Mouse (Mus musculus): Measurements from ENCODE around the gene Mobp. TPM values are rescaled to one million over a fixed set of nuclear protein-coding genes. Genes with fewer than 3 reads are reported as not detected.
"Not testable (repeated sequence)": the region's sequence is repeated elsewhere in the genome, so short reads cannot be mapped to it uniquely, and the experiment has no call there.

Gene Mobp
- not detected in 2 replicates for polyA plus RNA-seq (2015; fragmentation: Nextera tagmentation; extraction: Ambion mirVana)

DNA sequence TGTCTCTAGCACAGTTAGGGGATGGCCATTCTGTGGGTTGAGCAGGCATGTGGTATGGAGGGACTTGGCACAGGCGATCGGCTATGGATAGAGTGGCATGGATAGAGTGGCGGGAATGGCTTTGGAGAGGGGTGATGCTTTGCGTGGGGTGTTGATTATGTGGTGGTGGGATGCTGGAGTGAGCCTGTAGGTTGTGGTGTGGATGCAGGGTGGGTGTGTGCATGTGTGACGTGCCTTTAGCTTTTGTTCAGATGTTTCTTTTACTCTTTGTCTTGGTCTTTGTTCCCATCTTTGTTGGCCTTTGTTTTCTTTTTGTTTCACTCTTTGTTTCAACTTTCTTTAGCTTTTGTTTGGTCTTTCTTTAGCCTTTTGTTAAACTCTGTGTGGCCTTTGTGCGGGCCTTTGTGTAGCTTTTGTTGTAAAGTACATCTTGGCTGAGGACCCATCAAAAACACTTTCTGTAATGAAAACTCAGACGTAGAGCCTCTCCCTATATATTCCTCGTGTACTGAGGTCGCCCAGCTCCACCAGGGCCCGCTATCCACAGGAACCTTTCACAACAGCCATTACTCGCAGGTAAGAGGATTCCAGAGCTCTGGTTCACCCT, at the start of gene Mobp:
Mobp (plus strand) TSS at position 486 of the 607 bp plus-strand sequence.
- no peak within 1 kb of the TSS for H3K4me2 ChIP-seq
- H3K4me3 ChIP-seq, result no peak within 1 kb of the TSS
- no peak within 1 kb of the TSS for H3K9ac ChIP-seq
- ATAC-seq (ENCODE audit: insufficient number of reproducible peaks, insufficient read depth, low FRiP score, low TSS enrichment, low read depth), result no peak
- 70% methylated on average over 11 of the region's 11 CpGs for WGBS
- no peaks in the 10 kb centered on the region for H3K4me1 ChIP-seq
- no peaks in the 10 kb centered on the region for H3K9me3 ChIP-seq
- no peaks in the 10 kb centered on the region for H3K27me3 ChIP-seq
- H3K36me3 ChIP-seq, result no peaks in the 10 kb centered on the region
- no peak within 1 kb of the TSS for H3K27ac ChIP-seq

DNA sequence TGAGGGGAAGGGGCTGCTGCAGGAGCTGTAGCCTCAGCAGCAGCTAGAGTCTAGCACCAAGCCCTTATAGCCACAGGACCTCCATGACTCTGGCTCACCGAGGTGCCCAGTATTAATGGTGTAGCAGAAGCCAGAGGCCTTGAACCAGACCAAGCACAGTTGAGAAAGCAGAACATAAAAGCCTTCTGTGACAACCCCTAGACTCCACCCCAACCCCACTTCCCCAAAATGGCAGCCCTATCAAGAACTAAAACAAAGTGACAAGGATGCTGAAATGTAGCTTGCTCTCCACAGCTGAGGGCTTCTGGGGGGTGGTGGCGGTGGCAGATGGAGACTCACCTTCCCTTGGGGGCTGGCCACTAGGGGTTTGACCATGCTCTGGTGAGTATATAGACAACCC, 48.3 kb upstream of the Mobp start:
- WGBS, result 94% methylated on average over 2 of the region's 2 CpGs
- no peak for ATAC-seq (ENCODE audit: insufficient number of reproducible peaks, insufficient read depth, low FRiP score, low TSS enrichment, low read depth)
- Histone ChIP-seq H3K9ac (no peak overlapping the region), H3K9me3 (0 out of 2 replicates have a peak, but pooled peaks cover 13% of the 10 kb centered on the region), H3K4me3 (no peak overlapping the region), H3K4me2 (no peak overlapping the region), H3K27me3 (no peaks in the 10 kb centered on the region), H3K4me1 (0 out of 2 replicates have a peak, but pooled peaks cover 4% of the 10 kb centered on the region), H3K36me3 (no peaks in the 10 kb centered on the region), H3K27ac (no peak overlapping the region)

DNA sequence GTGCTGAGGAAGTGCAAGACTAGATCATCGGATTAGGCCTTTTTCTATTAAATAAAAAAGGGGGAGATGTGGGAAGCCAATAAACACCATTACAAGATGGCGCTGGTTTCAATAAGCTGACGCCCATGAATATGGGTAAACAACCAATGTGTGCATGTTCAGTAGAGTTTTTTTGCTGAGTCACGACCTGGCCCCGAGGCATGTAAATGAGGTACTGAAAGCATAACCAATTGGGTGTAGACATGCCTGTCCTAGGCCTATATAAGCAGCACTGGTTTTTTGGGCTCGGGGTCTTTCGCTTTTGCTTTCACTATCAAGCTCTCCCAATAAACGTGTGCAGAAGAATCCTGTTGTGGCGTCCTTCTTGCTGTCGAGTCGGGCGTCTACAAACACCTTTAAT, 40.6 kb upstream of the Mobp start:
- not testable (repeated sequence) for H3K4me1 ChIP-seq; H3K4me3 ChIP-seq; H3K4me2 ChIP-seq; H3K9ac ChIP-seq; H3K9me3 ChIP-seq; ATAC-seq (ENCODE audit: insufficient number of reproducible peaks, insufficient read depth, low FRiP score, low TSS enrichment, low read depth); H3K36me3 ChIP-seq; H3K27me3 ChIP-seq; H3K27ac ChIP-seq
- WGBS, result 94% methylated on average over 12 of the region's 12 CpGs

DNA sequence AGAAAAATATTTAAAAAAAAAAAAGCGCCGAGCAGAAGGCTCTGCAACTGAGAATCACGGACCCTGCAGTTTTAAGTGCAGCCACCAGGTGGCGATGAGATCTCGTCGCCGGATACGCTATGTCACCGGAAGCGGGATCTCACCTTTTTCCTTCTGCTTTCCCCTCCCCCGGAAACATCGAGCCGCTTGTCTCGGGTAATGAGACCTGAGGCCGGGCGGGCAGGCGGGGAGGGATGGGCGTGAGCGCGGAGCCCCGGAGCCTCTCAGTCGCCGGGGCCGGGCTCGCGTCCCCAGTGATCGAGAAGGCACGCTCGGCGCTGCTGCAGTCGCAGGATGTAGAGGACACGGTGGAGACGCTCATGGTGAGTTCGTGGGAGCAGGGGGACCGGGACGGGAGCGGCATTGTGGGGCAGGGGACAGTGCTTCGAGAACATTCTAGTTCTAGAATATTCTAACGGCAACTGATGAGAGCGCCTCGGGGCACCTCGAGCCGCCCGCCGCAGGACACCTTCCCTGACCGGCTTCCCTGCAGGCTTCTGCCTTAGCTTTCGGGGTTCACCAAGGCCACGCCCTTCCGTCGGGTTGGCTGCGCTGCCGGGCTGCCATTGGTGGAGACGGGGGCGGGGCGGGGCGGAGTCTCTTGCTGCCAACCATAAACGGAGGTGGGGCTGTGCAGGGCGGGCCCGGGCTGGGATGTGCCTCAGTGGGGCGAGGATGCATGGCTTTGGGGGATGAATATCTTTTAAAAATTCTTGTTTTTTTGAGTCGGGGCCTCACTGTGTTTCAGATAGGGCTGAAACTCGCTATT, 39.1 kb upstream of the Mobp start, which contains the start of gene Slc25a38:
Slc25a38 (plus strand) TSS at position 164 of the 808 bp plus-strand sequence.
- Histone ChIP-seq H3K9me3 (no peaks in the 10 kb centered on the region), H3K4me3 (peak within 1 kb of the TSS; percentile 82), H3K27me3 (no peaks in the 10 kb centered on the region), H3K36me3 (no peaks in the 10 kb centered on the region), H3K27ac (peak within 1 kb of the TSS; percentile 97), H3K4me1 (peaks cover 8% of the 10 kb centered on the region), H3K9ac (peak within 1 kb of the TSS; percentile 81), H3K4me2 (peak within 1 kb of the TSS; percentile 69)
- ATAC-seq (ENCODE audit: insufficient number of reproducible peaks, insufficient read depth, low FRiP score, low TSS enrichment, low read depth), result peak; percentile 98
- under 1% methylated on average over 62 of the region's 62 CpGs for WGBS

DNA sequence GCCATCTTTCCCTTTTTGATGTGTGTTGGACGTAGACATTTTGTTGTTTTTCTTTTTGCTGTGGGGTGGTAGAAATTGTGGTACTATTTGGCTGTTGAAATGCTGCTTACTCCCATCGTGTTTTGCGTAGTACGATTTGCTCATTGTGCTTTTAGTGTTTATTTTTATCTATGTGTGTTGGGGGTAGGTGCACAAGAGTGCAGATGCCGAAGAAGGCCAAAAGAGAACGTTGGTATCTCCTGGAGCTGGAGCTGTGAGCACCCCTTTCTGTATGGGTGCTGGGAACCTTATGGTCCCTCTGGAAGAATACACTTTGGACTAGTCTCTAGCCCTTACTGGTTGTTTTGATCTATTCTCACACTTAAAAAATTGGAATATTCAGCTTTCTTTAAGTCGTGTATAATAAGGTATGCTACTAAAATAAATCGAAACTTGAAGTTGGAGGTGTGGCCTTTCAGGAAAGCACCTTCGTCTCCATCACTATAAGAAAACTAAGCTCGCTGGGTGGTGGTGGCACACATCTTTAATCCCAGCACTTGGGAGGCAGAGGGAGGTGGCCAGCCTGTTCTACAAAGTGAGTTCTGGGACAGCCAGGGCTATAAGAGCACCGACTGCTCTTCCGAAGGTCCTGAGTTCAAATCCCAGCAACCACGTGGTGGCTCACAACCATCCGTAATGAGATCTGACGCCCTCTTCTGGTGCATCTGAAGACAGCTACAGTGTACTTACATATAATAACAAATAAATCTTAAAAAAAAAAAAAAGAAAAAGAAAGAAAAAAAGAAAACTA, 38.2 kb upstream of the Mobp start:
- Histone ChIP-seq H3K9me3 (no peaks in the 10 kb centered on the region), H3K36me3 (peaks cover 2% of the 10 kb centered on the region; the same call in 1 of the 2 replicates), H3K27me3 (no peaks in the 10 kb centered on the region), H3K4me1 (peaks cover 8% of the 10 kb centered on the region), H3K9ac (peak overlapping the region; percentile 81), H3K27ac (peak overlapping the region; percentile 97), H3K4me2 (peak overlapping the region; percentile 69), H3K4me3 (peak overlapping the region; percentile 82)
- WGBS, result 76% methylated on average over 15 of the region's 15 CpGs
- no peak for ATAC-seq (ENCODE audit: insufficient number of reproducible peaks, insufficient read depth, low FRiP score, low TSS enrichment, low read depth)

DNA sequence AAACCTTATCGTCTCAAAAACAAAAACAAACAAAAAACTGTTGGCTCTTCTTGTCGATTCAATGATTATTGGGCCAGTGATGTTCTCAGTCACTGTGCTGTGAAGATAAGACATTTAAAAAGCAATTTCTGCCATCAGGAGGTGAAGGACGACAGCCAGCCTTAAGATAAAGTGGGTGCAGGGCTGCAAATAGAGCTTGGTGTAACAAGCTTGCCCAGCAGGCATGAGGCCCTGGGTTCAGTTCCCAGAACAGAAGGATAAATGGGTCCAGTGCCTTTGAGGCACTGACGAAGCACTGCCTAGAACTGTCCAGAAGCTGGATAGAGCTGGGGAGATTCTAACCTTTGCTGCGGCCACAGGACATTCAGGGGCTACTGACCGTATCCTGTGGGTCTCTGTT, 37.0 kb upstream of the Mobp start:
- Histone ChIP-seq H3K4me3 (no peak overlapping the region), H3K27ac (no peak overlapping the region)
- WGBS, result 93% methylated on average over 6 of the region's 6 CpGs

DNA sequence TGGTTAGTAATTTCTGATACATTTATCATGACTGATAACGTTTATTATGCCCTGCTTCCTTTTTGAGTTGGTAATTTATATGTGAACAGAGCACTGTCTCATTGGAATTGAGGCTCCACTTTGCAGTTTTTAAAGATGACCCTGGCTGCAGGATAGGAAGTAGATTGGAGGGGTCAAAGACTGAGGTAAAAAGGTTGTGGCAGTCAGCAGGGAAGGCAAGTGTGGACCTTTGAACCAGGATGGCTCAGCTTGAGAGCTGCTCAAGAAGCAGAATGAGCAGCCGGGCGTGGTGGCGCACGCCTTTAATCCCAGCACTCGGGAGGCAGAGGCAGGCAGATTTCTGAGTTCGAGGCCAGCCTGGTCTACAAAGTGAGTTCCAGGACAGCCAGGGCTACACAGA, 36.1 kb upstream of the Mobp start:
- 98% methylated on average over 7 of the region's 7 CpGs for WGBS
- peaks cover 23% of the 10 kb centered on the region for H3K36me3 ChIP-seq
- no peak overlapping the region for H3K4me2 ChIP-seq
- no peak overlapping the region for H3K27ac ChIP-seq
- no peaks in the 10 kb centered on the region for H3K9me3 ChIP-seq
- no peak for ATAC-seq (ENCODE audit: insufficient number of reproducible peaks, insufficient read depth, low FRiP score, low TSS enrichment, low read depth)
- no peak overlapping the region for H3K9ac ChIP-seq
- peaks cover 8% of the 10 kb centered on the region for H3K4me1 ChIP-seq
- H3K27me3 ChIP-seq, result no peaks in the 10 kb centered on the region
- no peak overlapping the region for H3K4me3 ChIP-seq

More for the DNA sequence above, 37.0 kb upstream of the Mobp start:
- H3K4me2 ChIP-seq, result no peak overlapping the region
- H3K9ac ChIP-seq, result no peak overlapping the region
- no peaks in the 10 kb centered on the region for H3K27me3 ChIP-seq
- ATAC-seq (ENCODE audit: insufficient number of reproducible peaks, insufficient read depth, low FRiP score, low TSS enrichment, low read depth), result no peak
- H3K36me3 ChIP-seq, result peaks cover 13% of the 10 kb centered on the region
- no peaks in the 10 kb centered on the region for H3K9me3 ChIP-seq
- H3K4me1 ChIP-seq, result peaks cover 8% of the 10 kb centered on the region

DNA sequence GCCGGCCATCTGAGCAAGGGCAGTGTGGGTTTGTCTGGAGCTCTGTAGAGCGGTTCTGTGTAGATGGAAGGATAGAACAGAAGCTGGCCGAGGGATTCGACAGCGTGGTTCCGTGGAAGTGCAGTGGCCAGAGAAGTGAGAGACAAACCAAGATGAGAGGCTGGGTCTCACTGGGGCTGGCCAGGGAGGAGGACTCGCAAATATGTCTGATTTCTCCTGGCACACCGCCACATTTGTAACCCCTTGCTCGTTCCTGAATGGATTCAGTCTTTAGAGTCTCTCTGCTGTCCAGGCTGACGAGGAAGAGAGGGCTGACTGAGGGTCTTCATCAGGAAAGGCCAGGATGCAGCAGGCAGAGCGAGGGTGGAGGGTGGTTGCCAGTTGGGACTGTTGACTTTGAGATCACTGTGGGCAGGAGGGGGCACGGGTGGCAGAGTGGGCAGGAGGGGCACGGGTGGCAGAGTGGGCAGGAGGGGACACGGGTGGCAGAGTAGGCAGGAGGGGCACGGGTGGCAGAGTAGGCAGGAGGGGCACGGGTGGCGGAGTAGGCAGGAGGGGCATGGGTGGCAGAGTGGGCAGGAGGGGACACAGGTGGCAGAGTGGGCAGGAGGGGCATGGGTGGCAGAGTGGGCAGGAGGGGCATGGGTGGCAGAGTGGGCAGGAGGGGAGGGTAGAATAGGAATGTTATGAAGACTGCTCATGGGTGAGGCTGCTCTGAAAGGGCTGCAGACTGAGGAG, 35.3 kb upstream of the Mobp start:
- ATAC-seq (ENCODE audit: insufficient number of reproducible peaks, insufficient read depth, low FRiP score, low TSS enrichment, low read depth), result no peak
- Histone ChIP-seq H3K27ac (no peak overlapping the region), H3K4me2 (no peak overlapping the region), H3K27me3 (no peaks in the 10 kb centered on the region), H3K9ac (no peak overlapping the region), H3K4me3 (no peak overlapping the region), H3K9me3 (no peaks in the 10 kb centered on the region), H3K36me3 (peaks cover 29% of the 10 kb centered on the region), H3K4me1 (peaks cover 8% of the 10 kb centered on the region)
- 89% methylated on average over 17 of the region's 17 CpGs for WGBS

DNA sequence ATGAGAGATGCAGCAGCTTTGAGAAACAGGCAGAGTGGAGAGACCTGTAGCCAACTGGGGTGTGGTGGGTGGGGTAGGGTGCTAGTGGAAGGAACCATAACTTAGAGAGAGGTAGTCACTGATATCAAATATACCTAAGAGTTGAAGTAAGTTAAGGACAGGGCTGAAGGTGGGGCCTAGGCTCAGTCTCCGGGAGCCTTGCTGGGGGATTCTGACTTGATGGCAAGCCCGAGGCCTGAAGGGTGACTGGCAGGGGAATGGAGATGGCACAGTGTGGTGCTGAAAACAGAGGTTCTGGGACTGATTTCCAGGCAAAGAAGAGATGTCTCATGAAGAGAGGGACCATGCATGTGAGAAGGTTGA, 34.7 kb upstream of the Mobp start:
- H3K27ac ChIP-seq, result no peak overlapping the region
- 90% methylated on average over 2 of the region's 2 CpGs for WGBS
- no peak overlapping the region for H3K9ac ChIP-seq

DNA sequence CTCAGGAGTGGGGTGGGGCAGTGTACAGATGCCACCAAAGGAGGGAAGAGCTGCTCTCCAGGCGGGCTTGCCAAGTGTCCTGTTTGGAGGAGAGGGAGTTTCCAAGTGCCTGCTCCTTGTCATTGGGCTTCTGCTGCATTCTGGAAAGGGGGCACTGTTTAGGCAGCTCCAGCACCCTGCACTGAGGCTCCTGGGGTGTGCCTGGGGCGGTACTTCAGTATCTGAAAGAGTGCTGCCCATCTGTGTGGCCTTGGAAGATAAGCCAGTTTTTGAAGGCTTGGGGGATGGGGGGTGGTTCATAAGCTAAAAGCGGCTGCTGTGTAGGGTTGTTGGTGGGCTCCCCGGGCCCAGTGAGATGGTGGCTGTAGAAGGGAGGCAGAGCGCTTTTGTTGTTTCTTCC, 33.9 kb upstream of the Mobp start:
- Histone ChIP-seq H3K36me3 (peaks cover 42% of the 10 kb centered on the region), H3K9me3 (no peaks in the 10 kb centered on the region), H3K4me2 (no peak overlapping the region), H3K9ac (no peak overlapping the region), H3K27ac (no peak overlapping the region), H3K4me1 (peaks cover 8% of the 10 kb centered on the region), H3K27me3 (no peaks in the 10 kb centered on the region), H3K4me3 (no peak overlapping the region)
- WGBS, result 74% methylated on average over 5 of the region's 5 CpGs
- no peak for ATAC-seq (ENCODE audit: insufficient number of reproducible peaks, insufficient read depth, low FRiP score, low TSS enrichment, low read depth)

More for the DNA sequence above, 34.7 kb upstream of the Mobp start:
- H3K27me3 ChIP-seq, result no peaks in the 10 kb centered on the region
- H3K4me3 ChIP-seq, result no peak overlapping the region
- H3K4me2 ChIP-seq, result no peak overlapping the region
- peaks cover 8% of the 10 kb centered on the region for H3K4me1 ChIP-seq
- H3K36me3 ChIP-seq, result peaks cover 34% of the 10 kb centered on the region
- H3K9me3 ChIP-seq, result no peaks in the 10 kb centered on the region
- ATAC-seq (ENCODE audit: insufficient number of reproducible peaks, insufficient read depth, low FRiP score, low TSS enrichment, low read depth), result no peak

DNA sequence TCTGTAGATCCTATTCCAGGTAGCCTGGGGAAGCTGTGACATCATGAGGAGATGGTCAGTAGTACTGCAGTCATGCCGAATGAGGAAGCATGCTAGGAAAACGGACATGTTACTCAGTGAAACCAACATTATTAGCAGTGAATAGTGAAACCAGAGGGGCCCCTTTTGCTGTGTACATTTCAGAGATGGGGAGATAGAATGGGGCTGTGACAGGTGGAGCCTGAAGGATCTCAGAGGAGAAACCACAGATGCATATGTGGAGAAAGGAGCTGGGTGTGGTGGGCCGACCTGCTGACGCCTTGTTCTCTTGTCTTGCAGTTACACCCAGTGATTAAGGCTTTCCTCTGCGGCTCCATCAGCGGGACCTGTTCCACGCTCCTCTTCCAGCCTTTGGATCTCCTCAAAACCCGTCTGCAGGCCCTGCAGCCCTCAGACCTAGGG, 33.3 kb upstream of the Mobp start:
- H3K4me3 ChIP-seq, result no peak overlapping the region
- H3K27me3 ChIP-seq, result no peaks in the 10 kb centered on the region
- 88% methylated on average over 8 of the region's 8 CpGs for WGBS
- ATAC-seq (ENCODE audit: insufficient number of reproducible peaks, insufficient read depth, low FRiP score, low TSS enrichment, low read depth), result no peak
- no peak overlapping the region for H3K27ac ChIP-seq
- H3K4me1 ChIP-seq, result peaks cover 4% of the 10 kb centered on the region
- no peak overlapping the region for H3K9ac ChIP-seq
- no peak overlapping the region for H3K4me2 ChIP-seq
- no peaks in the 10 kb centered on the region for H3K9me3 ChIP-seq
- peaks cover 49% of the 10 kb centered on the region for H3K36me3 ChIP-seq
